Mouse (Mus musculus) bone marrow macrophage, adult 2 months (primary cell): Measurements from ENCODE around the gene Plin3. TPM values are rescaled to one million over a fixed set of nuclear protein-coding genes. Genes with fewer than 3 reads are reported as not detected.

Experiments
- H3K27ac ChIP-seq: 2 replicates; pipeline ENCODE4 v1.5.1; 2012; ENCODE audit warnings: low read depth, low read length; ENCODE audit not compliant: insufficient read depth
- H3K4me1 ChIP-seq: 2 replicates; pipeline ENCODE4 v1.6.1; 2012; ENCODE audit warnings: low read length; ENCODE audit not compliant: control insufficient read depth, insufficient read depth
- H3K4me3 ChIP-seq: 2 replicates; pipeline ENCODE4 v1.5.1; 2012; ENCODE audit warnings: mild to moderate bottlenecking, low read length, moderate library complexity; ENCODE audit not compliant: insufficient read depth
- CTCF ChIP-seq: IDR thresholded peaks from 2 replicates; pipeline ENCODE4 v1.5.1; 2012; ENCODE audit warnings: low read depth, mild to moderate bottlenecking, low read length, moderate library complexity
- POLR2A ChIP-seq: IDR thresholded peaks from 2 replicates; pipeline ENCODE4 v1.6.1; 2012; ENCODE audit warnings: mild to moderate bottlenecking, low read depth, low read length, borderline replicate concordance
- polyA plus RNA-seq: library from polyadenylated mRNA; stranded (reverse); fragments of >200 nt; gene quantifications from 2 replicates; pipeline ENCODE4 v1.2.4, GENCODE M21; 2012; ENCODE audit not compliant: missing spikeins, insufficient read depth, insufficient read length

The Plin3 gene
- polyA plus RNA-seq, 1 experiment: 40.4 TPM

DNA sequence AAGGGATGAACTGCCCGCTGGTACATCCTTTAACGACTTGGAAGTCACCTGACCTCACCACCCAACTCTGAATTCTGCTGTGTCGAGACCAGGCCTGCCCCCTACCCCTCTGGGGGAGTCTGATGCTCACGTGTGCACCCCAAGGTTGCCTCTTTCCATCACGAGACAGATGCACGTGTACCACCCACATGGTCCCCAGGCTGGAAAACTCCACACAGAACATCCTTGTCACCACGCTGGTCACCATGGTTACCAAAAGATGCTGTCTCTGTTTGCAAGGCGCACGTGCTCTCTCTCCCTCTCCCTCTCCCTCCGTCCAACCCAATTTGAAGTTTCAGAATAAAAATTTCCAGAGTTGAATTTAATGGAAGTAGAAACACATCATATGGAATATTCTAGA lies 62.7 kb downstream of the Plin3 start:
- Histone ChIP-seq H3K4me3 (no peak overlapping the region), H3K27ac (no peak overlapping the region), H3K4me1 (0 out of 2 replicates have a peak, but pooled peaks cover 2% of the 10 kb centered on the region)
- TF ChIP-seq CTCF: no peak
- no peak for TF ChIP-seq POLR2A

Other genes with a start within 250 kb of the Plin3 start
- 55.7 and 67.6 TPM in 2 replicates for gene Ubxn6, start 217.8 kb downstream of the Plin3 start, polyA plus RNA-seq
- 33.0 and 41.1 TPM in 2 replicates for gene Hdgfl2, start 213.2 kb downstream of the Plin3 start, polyA plus RNA-seq
- gene Plin4, start 183.1 kb downstream of the Plin3 start, polyA plus RNA-seq: 0.16 TPM in 1 of 2 replicates, not detected in the other
- gene Plin5, start 175.3 kb downstream of the Plin3 start, polyA plus RNA-seq: not detected in 2 replicates
- gene Lrg1, start 170.9 kb downstream of the Plin3 start, polyA plus RNA-seq: not detected in 2 replicates
- 7.8 and 8.1 TPM in 2 replicates for gene Sema6b, start 152.5 kb downstream of the Plin3 start, polyA plus RNA-seq
- 4.7 and 5.4 TPM in 2 replicates for gene Tnfaip8l1, start 130.4 kb downstream of the Plin3 start, polyA plus RNA-seq
- 35.2 and 37.4 TPM in 2 replicates for gene Mydgf, start 109.0 kb downstream of the Plin3 start, polyA plus RNA-seq
- 22.2 and 25.0 TPM in 2 replicates for gene Dpp9, start 74.0 kb downstream of the Plin3 start, polyA plus RNA-seq
- 8.8 and 10.3 TPM in 2 replicates for gene Fem1a, start 36.1 kb downstream of the Plin3 start, polyA plus RNA-seq
- 13.5 and 17.6 TPM in 2 replicates for gene Ticam1, start 16.1 kb downstream of the Plin3 start, polyA plus RNA-seq
- not detected in 2 replicates for gene Arrdc5, start 7.4 kb upstream of the Plin3 start, polyA plus RNA-seq
- gene Uhrf1, start 10.4 kb upstream of the Plin3 start, polyA plus RNA-seq: 23.9 and 29.3 TPM in 2 replicates
- gene Kdm4b, start 33.2 kb upstream of the Plin3 start, polyA plus RNA-seq: 13.2 and 17.3 TPM in 2 replicates
- 75.2 and 77.2 TPM in 2 replicates for gene Ptprs, start 183.6 kb upstream of the Plin3 start, polyA plus RNA-seq
- not detected in 2 replicates for gene Znrf4, start 219.6 kb upstream of the Plin3 start, polyA plus RNA-seq